In genomic region chr19:43881615-43882014, GRCm38 (mm10) we compare ENCODE assay signal across 14 mouse cellular contexts. TPM values are rescaled to one million over a fixed set of nuclear protein-coding genes. Genes with fewer than 3 reads are reported as not detected.
DNase-seq lines count a peak whose midpoint lies in the region; ATAC-seq and TF ChIP-seq lines count a peak whose summit lies in the region.
"Had no signal": no experiment of that assay in that cellular context is flagged by ENCODE, and none has a peak within 500 bp of the region (broad histone marks: within the 10 kb centered on the region; RNA-seq: fewer than 3 reads in every experiment).

No protein-coding gene starts in this region.

- H3K79me2 ChIP-seq in liver, adult 2 months (ENCODE audit: control insufficient read depth, insufficient read depth, low read length): peaks cover 68% of the 10 kb centered on the region

- DNase-seq in forebrain, embryonic 11.5 days (ENCODE audit: low spot score): peak; percentile 61
- no peak for DNase-seq in liver, adult 2 months (ENCODE audit: extremely low read depth, low read depth, low spot score)
- DNase-seq in liver: no peak
- peak; percentile 33 for DNase-seq in 3T3-L1 (ENCODE audit: low read depth, low spot score)
- peak; percentile 33 for DNase-seq in NIH3T3 (ENCODE audit: low read depth)
- DNase-seq in heart, adult 18-20 months: no peak
- DNase-seq: heart, postnatal 14 days; kidney, adult 9 months had no signal

- no peaks in the 10 kb centered on the region for H3K36me3 ChIP-seq in forebrain, embryonic 11.5 days (ENCODE audit: control insufficient read depth, insufficient read depth, low read length)
- no peaks in the 10 kb centered on the region for H3K36me3 ChIP-seq in forebrain, embryonic 15.5 days
- H3K36me3 ChIP-seq in liver, adult 2 months (ENCODE audit: control insufficient read depth, insufficient read depth, low read length): peaks cover 5% of the 10 kb centered on the region; the same call in 1 of the 2 replicates
- H3K36me3 ChIP-seq: neural tube, embryonic 13.5 days had no signal

- no peak overlapping the region for H3K9ac ChIP-seq in forebrain, embryonic 11.5 days (ENCODE audit: low read length)
- H3K9ac ChIP-seq in forebrain, embryonic 15.5 days (replicated peaks): no peak overlapping the region
- H3K9ac ChIP-seq in liver, adult 2 months (ENCODE audit: low read depth, low read length): no peak overlapping the region
- H3K9ac ChIP-seq: forebrain, embryonic 13.5 days; neural tube, embryonic 13.5 days had no signal

- 87% methylated on average over 7 of the region's 7 CpGs for WGBS in forebrain, embryonic 11.5 days
- WGBS in forebrain, embryonic 15.5 days: 89% methylated on average over 7 of the region's 7 CpGs
- 86% methylated on average over 7 of the region's 7 CpGs for WGBS in liver, adult 2 months

- TF ChIP-seq CTCF in liver, adult 2 months (IDR thresholded peaks at IDR 0.05; ENCODE audit: low read depth, low read length): peak; percentile 72

- no peak overlapping the region for H3K4me3 ChIP-seq in forebrain, embryonic 11.5 days (ENCODE audit: low read depth, low read length)
- H3K4me3 ChIP-seq in forebrain, embryonic 15.5 days: no peak overlapping the region
- no peak overlapping the region for H3K4me3 ChIP-seq in liver, adult 2 months (ENCODE audit: insufficient read depth, low read depth, low read length)
- H3K4me3 ChIP-seq: forebrain, embryonic 13.5 days; megakaryocyte, embryonic 14.5 days; neural tube, embryonic 13.5 days had no signal

- peaks cover 4% of the 10 kb centered on the region; the same call in 1 of the 2 replicates for H3K4me1 ChIP-seq in forebrain, embryonic 11.5 days (replicated peaks; ENCODE audit: control insufficient read depth, insufficient read depth, low read length)
- peaks cover 36% of the 10 kb centered on the region for H3K4me1 ChIP-seq in forebrain, embryonic 15.5 days
- peaks cover 21% of the 10 kb centered on the region for H3K4me1 ChIP-seq in liver, adult 2 months (ENCODE audit: control insufficient read depth, insufficient read depth, low read length)

- no peak overlapping the region for H3K27ac ChIP-seq in forebrain, embryonic 11.5 days (ENCODE audit: low read depth, low read length)
- no peak overlapping the region for H3K27ac ChIP-seq in forebrain, embryonic 15.5 days (replicated peaks)
- no peak overlapping the region for H3K27ac ChIP-seq in liver, adult 2 months (replicated peaks; ENCODE audit: insufficient read depth, low read depth, low read length)
- H3K27ac ChIP-seq: forebrain, embryonic 13.5 days; neural tube, embryonic 13.5 days had no signal

- no peak for TF ChIP-seq POLR2A in liver, adult 2 months (IDR thresholded peaks at IDR 0.05; ENCODE audit: extremely low read depth, insufficient read depth, low read length)

- no peak overlapping the region for H3K4me2 ChIP-seq in forebrain, embryonic 11.5 days (ENCODE audit: low read depth, low read length, severe bottlenecking)
- no peak overlapping the region for H3K4me2 ChIP-seq in forebrain, embryonic 15.5 days (replicated peaks)
- H3K4me2 ChIP-seq: forebrain, embryonic 13.5 days; neural tube, embryonic 13.5 days had no signal

- no peak for ATAC-seq in forebrain, embryonic 11.5 days (replicated peaks; ENCODE audit: low FRiP score)
- no peak for ATAC-seq in forebrain, embryonic 15.5 days (replicated peaks)
- no peak for ATAC-seq in granulocyte monocyte progenitor cell, adult 5-6 weeks (replicated peaks; ENCODE audit: poor library complexity, severe bottlenecking)
- ATAC-seq: forebrain, embryonic 13.5 days had no signal

- no peaks in the 10 kb centered on the region for H3K27me3 ChIP-seq in forebrain, embryonic 11.5 days (ENCODE audit: control insufficient read depth, insufficient read depth, low read length)
- H3K27me3 ChIP-seq in forebrain, embryonic 15.5 days: no peaks in the 10 kb centered on the region
- H3K27me3 ChIP-seq in liver, adult 2 months (ENCODE audit: control insufficient read depth, insufficient read depth, low read length): no peaks in the 10 kb centered on the region
- H3K27me3 ChIP-seq: CH12.LX; forebrain, embryonic 13.5 days; neural tube, embryonic 13.5 days had no signal

- peaks cover 2% of the 10 kb centered on the region; the same call in 1 of the 2 replicates for H3K9me3 ChIP-seq in forebrain, embryonic 11.5 days (ENCODE audit: control insufficient read depth, low read length)
- no peaks in the 10 kb centered on the region for H3K9me3 ChIP-seq in forebrain, embryonic 15.5 days
- H3K9me3 ChIP-seq: forebrain, embryonic 13.5 days; neural tube, embryonic 13.5 days had no signal

RNA-seq across cellular contexts. Expression of gene Dnmbp, which starts 58.4 kb away (rescaled TPM):
- 17.8 TPM in 2 replicates for polyA plus RNA-seq in forebrain, embryonic 11.5 days (2014; fragmentation: Nextera tagmentation; extraction: Ambion mirVana)
- 8.1 and 8.7 TPM in 2 replicates for polyA plus RNA-seq in forebrain, embryonic 15.5 days (2015; fragmentation: Nextera tagmentation; extraction: Ambion mirVana)
- 23.3 and 24.7 TPM in 2 replicates for total RNA-seq in liver, adult 2 months (2014; rRNA removed)
- 15.5 and 15.6 TPM in 2 replicates for polyA plus RNA-seq in liver, adult 2 months (2012; rRNA removed)
- total RNA-seq in granulocyte monocyte progenitor cell, adult 5-6 weeks (2014; fragmentation: Nextera tagmentation): 10.5 and 11.9 TPM in 2 replicates
- total RNA-seq in granulocyte monocyte progenitor cell, adult 5-6 weeks (2017): 7.4 and 8.3 TPM in 2 replicates
- total RNA-seq in heart, adult 18-20 months (2021): 1 to 10 TPM; 9.0 to 10.0 TPM

Comparison
In these comparisons a context has a peak if more than half of its experiments do, and no peak if none do; other contexts are left out.
1. DNase-seq: peak in forebrain, embryonic 11.5 days (single experiment), 3T3-L1 (single experiment) and NIH3T3 (single experiment); none in liver, adult 2 months (single experiment), liver (single experiment) and heart, adult 18-20 months (0 of 2).